Mouse (Mus musculus) stomach, embryonic 16.5 days (tissue): ENCODE measurements at regions not wholly inside any gene's neighbourhood (a gene's known extent, or its start where the extent isn't known, plus 50 kb on each side); places are given as distances from the start of the nearest gene placed in this dataset.

Experiments used
- ATAC-seq: fragments of 200-750 bp; cut with Nextera tagmentation; 2 replicates; pipeline ENCODE4 v1.8.0; 2017; ENCODE audit warnings: moderate number of reproducible peaks, moderate TSS enrichment; ENCODE audit not compliant: insufficient read depth, low FRiP score
- H3K27ac ChIP-seq: fragments of 300-500 bp; sonication (generic); 2 replicates; pipeline ENCODE4 v1.5.1; 2014; ENCODE audit warnings: low read length
- H3K27me3 ChIP-seq: fragments of 300-500 bp; sonication (generic); 2 replicates; pipeline ENCODE4 v1.6.1; 2014; ENCODE audit warnings: low read length, control low read depth, mixed read lengths; ENCODE audit not compliant: control insufficient read depth, insufficient read depth
- H3K36me3 ChIP-seq: fragments of 300-500 bp; sonication (generic); 2 replicates; pipeline ENCODE4 v1.6.1; 2014; ENCODE audit warnings: low read length; ENCODE audit not compliant: control insufficient read depth, insufficient read depth
- H3K4me1 ChIP-seq: fragments of 300-500 bp; sonication (generic); 2 replicates; pipeline ENCODE4 v1.6.1; 2014; ENCODE audit warnings: low read length, control low read depth, mixed read lengths; ENCODE audit not compliant: control insufficient read depth, insufficient read depth
- H3K4me2 ChIP-seq: fragments of 300-500 bp; sonication (generic); 2 replicates; pipeline ENCODE4 v1.6.1; 2014; ENCODE audit warnings: low read depth, low read length, mixed read lengths
- H3K4me3 ChIP-seq: fragments of 300-500 bp; sonication (generic); replicated peaks from 2 replicates; pipeline ENCODE4 v1.5.1; 2014; ENCODE audit warnings: mild to moderate bottlenecking, low read length
- H3K9ac ChIP-seq: fragments of 300-500 bp; sonication (generic); 2 replicates; pipeline ENCODE4 v1.6.1; 2014; ENCODE audit warnings: low read length
- H3K9me3 ChIP-seq: fragments of 300-500 bp; sonication (generic); replicated peaks from 2 replicates; pipeline ENCODE4 v1.6.1; 2016; ENCODE audit warnings: low read length, control low read depth; ENCODE audit not compliant: control insufficient read depth
- WGBS: fragments of 180-500 bp; shearing (Covaris S2); extraction: QIAGEN DNeasy Blood & Tissue Kit; methylation state at CpG from one replicate; pipeline ENCODE4 v1.1.7; 2014; 5-methylcytosine and 5-hydroxymethylcytosine counted together

- H3K9me3 ChIP-seq: no peaks in the 10 kb centered on the region
- H3K4me1 ChIP-seq: no peaks in the 10 kb centered on the region
- no peaks in the 10 kb centered on the region for H3K27me3 ChIP-seq
- H3K9ac ChIP-seq: no peak overlapping the region
- no peak overlapping the region for H3K27ac ChIP-seq
- WGBS: 78% methylated on average over 1 of the region's 1 CpGs
- ATAC-seq: no peak
- H3K36me3 ChIP-seq: no peaks in the 10 kb centered on the region
- H3K4me3 ChIP-seq: no peak overlapping the region
- no peak overlapping the region for H3K4me2 ChIP-seq
Observed at GRCm38 (mm10) chr16:29934649-29935048, 129.5 kb upstream of the Hes1 start.

- Histone ChIP-seq H3K9ac (no peak overlapping the region), H3K36me3 (no peaks in the 10 kb centered on the region), H3K27ac (no peak overlapping the region), H3K4me3 (no peak overlapping the region), H3K27me3 (no peaks in the 10 kb centered on the region), H3K4me1 (peaks cover 3% of the 10 kb centered on the region; the same call in 1 of the 2 replicates), H3K4me2 (no peak overlapping the region), H3K9me3 (no peaks in the 10 kb centered on the region)
- ATAC-seq: no peak
- WGBS: 95% methylated on average over 9 of the region's 9 CpGs
Observed at GRCm38 (mm10) chr16:29938700-29939099, 125.5 kb upstream of the Hes1 start.

- no peak overlapping the region for H3K4me3 ChIP-seq
- no peak overlapping the region for H3K4me2 ChIP-seq
- H3K27ac ChIP-seq: no peak overlapping the region
- H3K9ac ChIP-seq: no peak overlapping the region
- ATAC-seq: no peak
- H3K4me1 ChIP-seq: peaks cover 9% of the 10 kb centered on the region
- no peaks in the 10 kb centered on the region for H3K27me3 ChIP-seq
- H3K9me3 ChIP-seq: no peaks in the 10 kb centered on the region
- WGBS: 92% methylated on average over 8 of the region's 8 CpGs
- no peaks in the 10 kb centered on the region for H3K36me3 ChIP-seq
Observed at GRCm38 (mm10) chr16:29939331-29939850, 124.8 kb upstream of the Hes1 start.

GRCm38 (mm10) chr16:29939869-29940707 is 124.1 kb upstream of the Hes1 start:
- no peaks in the 10 kb centered on the region for H3K27me3 ChIP-seq
- H3K27ac ChIP-seq: no peak overlapping the region
- ATAC-seq: no peak
- WGBS: 63% methylated on average over 12 of the region's 12 CpGs
- H3K4me3 ChIP-seq: no peak overlapping the region
- no peaks in the 10 kb centered on the region for H3K9me3 ChIP-seq
- H3K4me2 ChIP-seq: no peak overlapping the region
- H3K9ac ChIP-seq: no peak overlapping the region
- H3K36me3 ChIP-seq: no peaks in the 10 kb centered on the region
- peaks cover 16% of the 10 kb centered on the region for H3K4me1 ChIP-seq

- Histone ChIP-seq H3K4me3 (no peak overlapping the region), H3K27ac (no peak overlapping the region), H3K4me1 (peaks cover 22% of the 10 kb centered on the region), H3K4me2 (no peak overlapping the region), H3K36me3 (no peaks in the 10 kb centered on the region), H3K27me3 (no peaks in the 10 kb centered on the region), H3K9ac (no peak overlapping the region), H3K9me3 (no peaks in the 10 kb centered on the region)
- ATAC-seq: no peak
- WGBS: 57% methylated on average over 7 of the region's 7 CpGs
Observed at GRCm38 (mm10) chr16:29942111-29942510, 122.1 kb upstream of the Hes1 start.

GRCm38 (mm10) chr16:29943963-29944860 is 120.0 kb upstream of the Hes1 start:
- Histone ChIP-seq H3K4me2 (no peak overlapping the region), H3K36me3 (no peaks in the 10 kb centered on the region), H3K27ac (peak overlapping the region; percentile 38; the same call in 1 of the 2 replicates), H3K4me1 (peaks cover 30% of the 10 kb centered on the region), H3K27me3 (no peaks in the 10 kb centered on the region), H3K4me3 (no peak overlapping the region), H3K9ac (no peak overlapping the region), H3K9me3 (no peaks in the 10 kb centered on the region)
- 67% methylated on average over 10 of the region's 10 CpGs for WGBS
- ATAC-seq: peak; percentile 8; the same call in 1 of the 2 replicates

GRCm38 (mm10) chr16:29944966-29945365 is 119.2 kb upstream of the Hes1 start:
- Histone ChIP-seq H3K9me3 (no peaks in the 10 kb centered on the region), H3K4me1 (peaks cover 30% of the 10 kb centered on the region), H3K9ac (no peak overlapping the region), H3K4me3 (no peak overlapping the region), H3K27ac (peak overlapping the region; percentile 98; the same call in 1 of the 2 replicates), H3K36me3 (no peaks in the 10 kb centered on the region), H3K27me3 (no peaks in the 10 kb centered on the region), H3K4me2 (no peak overlapping the region)
- 74% methylated on average over 5 of the region's 5 CpGs for WGBS
- ATAC-seq: no peak

- peaks cover 28% of the 10 kb centered on the region for H3K4me1 ChIP-seq
- H3K36me3 ChIP-seq: no peaks in the 10 kb centered on the region
- no peaks in the 10 kb centered on the region for H3K27me3 ChIP-seq
- H3K9me3 ChIP-seq: no peaks in the 10 kb centered on the region
- peak overlapping the region; percentile 98 for H3K27ac ChIP-seq
- H3K4me2 ChIP-seq: peak overlapping the region; percentile 64
- H3K4me3 ChIP-seq: peak overlapping the region; percentile 38
- peak overlapping the region; percentile 73 for H3K9ac ChIP-seq
- ATAC-seq: no peak
- 3% methylated on average over 9 of the region's 9 CpGs for WGBS
Observed at GRCm38 (mm10) chr16:29945376-29945890, 118.8 kb upstream of the Hes1 start.
